Mouse (Mus musculus): Measurements from ENCODE around the gene Ccdc36. TPM values are rescaled to one million over a fixed set of nuclear protein-coding genes. Genes with fewer than 3 reads are reported as not detected.

The Ccdc36 gene
- total and polyA plus RNA-seq, 3 experiments = not detected

- H3K4me3 ChIP-seq (ENCODE audit: control insufficient read depth in 1 of 2, insufficient read depth in 1 of 2, low read depth in 2 of 2, low read length in 2 of 2) = peak overlapping the region; percentile 69 to 80
- H3K9me3 ChIP-seq (replicated peaks; ENCODE audit: insufficient read depth, low read length) = no peaks in the 10 kb centered on the region
- H3K27me3 ChIP-seq (ENCODE audit: control insufficient read depth in 1 of 2, insufficient read depth in 2 of 2, low read length in 2 of 2) = no peaks in the 10 kb centered on the region
- peaks cover 25 to 65% of the 10 kb centered on the region in 2 experiments for H3K4me1 ChIP-seq (ENCODE audit: control insufficient read depth in 1 of 2, insufficient read depth in 2 of 2, low read length in 2 of 2)
- DNase-seq (ENCODE audit: low read depth, low spot score) = no peak
- TF ChIP-seq USF1 (IDR thresholded peaks at IDR 0.05; ENCODE audit: low read depth, low read length) (peak; percentile 66; the same call in 1 of the 2 replicates), MAFK (IDR thresholded peaks at IDR 0.05; ENCODE audit: borderline replicate concordance, low read depth, low read length) (no peak), MYC (IDR thresholded peaks at IDR 0.05; ENCODE audit: low read depth, low read length) (0 out of 2 replicates have a peak, but pooled peaks have one; percentile 6), MXI1 (IDR thresholded peaks at IDR 0.05; ENCODE audit: low read depth, low read length) (no peak), BHLHE40 (IDR thresholded peaks at IDR 0.05; ENCODE audit: borderline replicate concordance, low read depth, low read length) (no peak), ELF1 (IDR thresholded peaks at IDR 0.05; ENCODE audit: low read depth, low read length) (no peak)
- H3K9ac ChIP-seq (ENCODE audit: control insufficient read depth, low read depth, low read length, poor library complexity, severe bottlenecking) = peak overlapping the region; percentile 50
- peak overlapping the region; percentile 37 for H3K27ac ChIP-seq (ENCODE audit: control insufficient read depth, low read depth, low read length)
- H3K79me2 ChIP-seq (ENCODE audit: control insufficient read depth, insufficient read depth, low read length, poor library complexity) = peaks cover 5% of the 10 kb centered on the region
- peaks cover 0 to 29% of the 10 kb centered on the region in 2 experiments; a peak in 2 of 4 replicates for H3K36me3 ChIP-seq (ENCODE audit: control insufficient read depth in 1 of 2, insufficient read depth in 2 of 2, low read length in 2 of 2)
Observed at GRCm38 (mm10) chr9:108452911-108453310, 24.6 kb upstream of the Ccdc36 start.

- Histone ChIP-seq H3K9me3 (replicated peaks; ENCODE audit: insufficient read depth, low read length) (no peaks in the 10 kb centered on the region), H3K27me3 (ENCODE audit: control insufficient read depth in 1 of 2, insufficient read depth in 2 of 2, low read length in 2 of 2) (no peaks in the 10 kb centered on the region), H3K4me1 (ENCODE audit: control insufficient read depth in 1 of 2, insufficient read depth in 2 of 2, low read length in 2 of 2) (peaks cover 25 to 65% of the 10 kb centered on the region in 2 experiments), H3K9ac (ENCODE audit: control insufficient read depth, low read depth, low read length, poor library complexity, severe bottlenecking) (peak overlapping the region; percentile 74), H3K79me2 (ENCODE audit: control insufficient read depth, insufficient read depth, low read length, poor library complexity) (peaks cover 5% of the 10 kb centered on the region), H3K36me3 (ENCODE audit: control insufficient read depth in 1 of 2, insufficient read depth in 2 of 2, low read length in 2 of 2) (peaks cover 0 to 29% of the 10 kb centered on the region in 2 experiments; a peak in 2 of 4 replicates), H3K4me3 (ENCODE audit: control insufficient read depth in 1 of 2, insufficient read depth in 1 of 2, low read depth in 2 of 2, low read length in 2 of 2) (peak overlapping the region; percentile 69 to 80), H3K27ac (ENCODE audit: control insufficient read depth, low read depth, low read length) (peak overlapping the region; percentile 90)
- TF ChIP-seq ZKSCAN1 (IDR thresholded peaks at IDR 0.05; ENCODE audit: low read depth, low read length) (0 out of 2 replicates have a peak, but pooled peaks have one; percentile 14), KAT2A (conservative IDR thresholded peaks at IDR 0.05; ENCODE audit: low read depth, low read length) (no peak), UBTF (IDR thresholded peaks at IDR 0.05; ENCODE audit: borderline replicate concordance, insufficient read depth, low read depth, low read length) (peak; percentile 52; the same call in 1 of the 2 replicates), RCOR1 (IDR thresholded peaks at IDR 0.05; ENCODE audit: low read depth, low read length) (0 out of 2 replicates have a peak, but pooled peaks have one; percentile 31), MAZ (IDR thresholded peaks at IDR 0.05; ENCODE audit: low read depth, low read length) (peak; percentile 73; the same call in 1 of the 2 replicates), TCF12 (IDR thresholded peaks at IDR 0.05; ENCODE audit: low read depth, low read length) (peak; percentile 55; the same call in 1 of the 2 replicates), EP300 (IDR thresholded peaks at IDR 0.05; ENCODE audit: low read depth in 1 of 2, low read length in 2 of 2) (peak; percentile 24 to 46; a peak in 3 of 4 replicates), CHD1 (IDR thresholded peaks at IDR 0.05; ENCODE audit: low read depth, low read length) (peak; percentile 91; the same call in 1 of the 2 replicates), SIN3A (IDR thresholded peaks at IDR 0.05; ENCODE audit: low read length) (peak; percentile 81), ETS1 (IDR thresholded peaks at IDR 0.05; ENCODE audit: low read depth, low read length) (peak; percentile 43; the same call in 1 of the 2 replicates), POLR2A (IDR thresholded peaks at IDR 0.05; ENCODE audit: control insufficient read depth in 1 of 2, insufficient read depth in 1 of 2, low read depth in 1 of 2, low read length in 2 of 2, poor library complexity in 1 of 2) (peak in 1 of 2 experiments; percentile 4; a peak in 1 of 4 replicates), NRF1 (IDR thresholded peaks at IDR 0.05; ENCODE audit: insufficient read depth, low read depth, low read length, poor library complexity, severe bottlenecking) (no peak), MAX (IDR thresholded peaks at IDR 0.05; ENCODE audit: low read length) (no peak), MYC (IDR thresholded peaks at IDR 0.05; ENCODE audit: low read depth, low read length) (0 out of 2 replicates have a peak, but pooled peaks have one; percentile 27), HCFC1 (IDR thresholded peaks at IDR 0.05; ENCODE audit: low read depth, low read length) (peak; percentile 53), SMC3 (IDR thresholded peaks at IDR 0.05; ENCODE audit: low read depth, low read length) (peak; percentile 42), TBP (IDR thresholded peaks at IDR 0.05; ENCODE audit: low read depth, low read length) (peak; percentile 66), JUND (IDR thresholded peaks at IDR 0.05; ENCODE audit: low read depth, low read length) (no peak), ZC3H11A (IDR thresholded peaks at IDR 0.05; ENCODE audit: low read depth, low read length) (peak; percentile 27; the same call in 1 of the 2 replicates), RAD21 (IDR thresholded peaks at IDR 0.05; ENCODE audit: low read depth, low read length) (peak; percentile 33), ZNF384 (IDR thresholded peaks at IDR 0.05; ENCODE audit: low read depth, low read length) (0 out of 2 replicates have a peak, but pooled peaks have one; percentile 39), GATA1 (IDR thresholded peaks at IDR 0.05; ENCODE audit: low read depth, low read length) (no peak), MXI1 (IDR thresholded peaks at IDR 0.05; ENCODE audit: low read depth, low read length) (peak; percentile 41; the same call in 1 of the 2 replicates), CTCF (IDR thresholded peaks at IDR 0.05 in 2 of 3, conservative IDR thresholded peaks at IDR 0.05 in 1 of 3; ENCODE audit: control insufficient read depth in 1 of 3, insufficient read depth in 1 of 3, low read depth in 2 of 3, low read length in 3 of 3, poor library complexity in 1 of 3, severe bottlenecking in 1 of 3) (peak; percentile 81 to 96 (median 90))
- DNase-seq (ENCODE audit: low read depth, low spot score) = peak; percentile 95
Observed at GRCm38 (mm10) chr9:108452291-108452906, 24.1 kb upstream of the Ccdc36 start.
